Mouse (Mus musculus) ZHBTc4 (cell line): ENCODE measurements at regions not wholly inside any gene's neighbourhood (a gene's known extent, or its start where the extent isn't known, plus 50 kb on each side); places are given as distances from the start of the nearest gene placed in this dataset.

Experiments used
- DNase-seq: peaks from one replicate; pipeline ENCODE4 v3.0.0-alpha.2; 2011; ENCODE audit warnings: low read depth, low spot score

DNA sequence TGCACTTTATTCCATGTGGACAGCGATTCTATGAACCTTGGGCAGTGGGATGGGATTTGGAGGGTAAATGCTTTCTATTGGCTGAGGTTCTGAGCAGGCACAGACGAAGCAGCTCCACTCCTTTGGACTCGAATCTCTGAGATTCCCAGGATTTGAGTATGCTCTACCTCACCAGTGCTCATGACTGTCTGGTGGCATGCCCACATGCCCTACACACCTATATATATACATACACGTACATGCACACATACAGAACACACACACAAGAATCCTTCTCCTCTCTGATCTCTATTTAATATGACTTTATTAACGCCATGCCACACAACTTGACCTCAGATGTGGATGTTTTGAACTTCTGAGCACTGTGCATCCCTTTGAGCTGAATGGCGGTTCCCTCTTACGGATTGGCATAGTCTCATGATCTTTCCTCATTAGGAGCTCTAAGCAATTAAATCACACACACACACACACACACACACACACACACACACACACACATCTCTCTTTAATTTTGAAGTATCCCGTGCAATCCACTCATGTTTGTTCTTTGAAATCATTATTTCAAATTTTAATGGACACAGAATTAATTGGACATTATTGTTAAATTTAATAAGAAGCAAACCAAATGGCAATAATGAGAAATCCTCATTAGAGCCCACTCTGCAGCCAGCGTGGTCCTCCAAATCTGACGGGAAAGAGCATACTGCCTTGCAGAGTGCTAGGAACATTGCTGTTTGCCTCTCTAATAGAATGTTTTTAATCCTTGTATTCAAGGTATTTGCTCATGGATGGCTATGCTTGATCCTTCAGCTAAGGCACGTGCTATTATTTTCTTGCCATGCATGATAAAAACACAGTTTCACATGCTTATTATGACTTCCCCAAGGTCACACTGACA, 205.1 kb upstream of the Kirrel3 start:
- DNase-seq, result no peak

DNA sequence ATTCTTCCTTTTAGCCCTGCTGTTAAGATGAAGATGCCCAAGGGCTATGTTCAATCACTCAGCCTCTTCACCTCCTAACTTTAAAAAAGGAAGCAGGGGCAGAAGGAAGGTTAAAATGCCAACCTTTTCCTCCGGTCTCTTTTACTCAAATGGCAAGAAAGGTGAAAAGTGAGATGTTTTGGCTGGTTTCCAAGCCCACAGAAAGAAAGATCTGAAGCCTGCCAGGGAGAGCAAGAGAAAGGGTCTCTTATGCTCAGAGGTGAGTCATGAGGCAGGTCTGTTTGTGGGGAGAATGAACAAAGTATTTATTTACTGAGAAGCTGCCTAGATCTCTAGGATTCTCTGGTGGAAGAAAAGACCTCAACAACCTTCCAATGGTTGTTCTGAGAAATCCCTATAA, 162.1 kb upstream of the Kirrel3 start:
- DNase-seq, result no peak

DNA sequence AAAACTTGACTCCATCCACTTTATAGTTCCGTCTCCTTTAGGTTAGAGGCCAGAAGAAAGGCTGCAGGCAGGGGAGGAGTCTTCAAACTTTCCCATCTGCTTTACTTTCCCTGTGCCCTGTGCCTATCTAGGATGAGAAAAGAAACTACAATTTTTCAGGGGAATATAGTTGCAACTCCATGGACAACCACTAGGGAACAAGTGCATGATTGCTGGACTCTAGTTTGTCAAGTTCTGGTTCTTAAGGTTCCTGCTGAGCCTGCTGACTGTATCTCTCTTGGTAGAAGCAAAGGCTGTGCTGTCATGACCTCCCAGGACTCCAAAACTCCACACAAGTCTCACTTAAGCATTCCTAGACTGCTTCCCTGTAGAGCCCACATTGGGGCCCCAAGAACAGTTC, 157.0 kb upstream of the Kirrel3 start:
- peak; percentile 10 for DNase-seq

DNA sequence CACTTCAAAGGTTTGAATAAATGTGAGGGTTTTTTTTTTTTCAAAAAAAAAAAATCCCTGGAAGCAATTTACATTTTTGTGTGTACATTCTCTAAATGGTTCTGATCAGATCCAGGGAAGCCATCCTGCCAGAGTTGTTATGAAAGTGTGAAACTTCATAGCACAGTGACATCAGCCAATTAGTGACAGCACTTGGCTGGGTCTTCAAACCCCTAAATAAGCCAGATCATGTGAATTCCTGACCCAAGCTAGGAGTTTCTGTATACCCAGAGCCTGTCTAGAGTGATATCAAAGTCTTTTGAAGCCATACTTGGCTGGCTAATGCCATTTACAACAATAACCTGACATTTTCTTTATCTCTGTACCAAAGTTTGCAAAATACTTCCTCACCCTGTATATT, 151.6 kb upstream of the Kirrel3 start:
- DNase-seq, result no peak

DNA sequence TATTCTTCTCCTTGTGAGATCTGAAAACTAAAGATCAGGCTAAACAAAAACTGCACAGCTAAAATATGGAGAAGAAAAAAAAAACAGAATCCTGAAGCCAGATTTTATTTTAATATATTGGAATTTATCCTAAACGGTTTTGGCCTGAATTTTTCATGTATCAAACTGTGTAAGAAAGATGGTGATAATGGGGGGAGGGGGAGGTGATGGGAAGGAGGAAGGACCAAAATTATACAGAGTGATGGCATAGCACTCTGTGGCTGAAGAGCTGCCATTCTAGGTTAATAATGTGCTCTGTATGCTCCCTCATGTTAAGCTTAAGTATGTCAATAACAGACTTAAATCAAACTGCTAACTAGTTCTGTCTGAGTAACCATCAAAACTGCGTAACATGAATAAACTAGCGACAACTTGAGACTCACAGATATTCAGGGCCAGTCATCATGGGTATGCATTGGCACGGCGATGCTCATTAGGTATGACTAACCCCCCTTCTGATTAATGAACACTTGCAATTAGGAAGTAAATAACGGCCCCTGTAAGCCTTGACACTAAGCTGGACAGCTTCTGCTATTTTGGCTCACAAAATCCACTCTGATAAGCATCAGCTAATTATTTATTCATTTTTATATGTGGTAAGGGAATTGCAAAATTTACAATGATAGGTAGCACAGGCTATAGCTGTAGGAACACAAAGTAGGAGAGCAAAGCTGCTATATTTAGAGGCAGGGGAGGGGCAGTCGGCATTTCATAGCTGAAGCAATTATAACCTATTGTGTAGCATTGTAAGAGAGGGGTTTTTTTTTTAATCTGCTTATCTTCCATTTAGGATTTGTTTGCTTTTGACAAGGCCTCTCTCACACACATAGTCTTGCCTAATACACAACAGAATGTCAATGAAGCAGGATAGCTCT, 150.9 kb upstream of the Kirrel3 start:
- DNase-seq, result no peak

GRCm38 (mm10) chr9:34348442-34348841, 137.3 kb upstream of the Kirrel3 start:
- DNase-seq, result no peak

GRCm38 (mm10) chr9:34349997-34350396, 135.7 kb upstream of the Kirrel3 start:
- no peak for DNase-seq

DNA sequence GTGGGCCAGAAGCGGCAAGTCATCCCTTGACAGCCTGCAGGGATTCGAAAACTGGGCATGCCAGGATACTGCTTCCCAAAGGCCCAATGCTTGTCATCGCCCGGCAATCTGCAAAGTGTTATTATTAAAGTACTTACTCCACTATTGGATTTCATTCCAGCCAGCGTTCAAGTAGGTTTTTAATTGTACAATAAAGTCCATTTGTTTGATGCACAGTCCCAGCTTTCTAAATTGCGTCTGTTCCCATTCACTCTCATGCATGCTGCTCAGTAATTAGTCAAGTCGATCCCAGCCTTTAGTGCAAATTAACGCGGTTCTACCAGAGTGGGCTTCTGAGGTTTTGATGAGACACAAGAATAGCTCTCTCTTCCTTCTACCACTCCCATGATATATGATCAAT, 131.9 kb upstream of the Kirrel3 start:
- no peak for DNase-seq

DNA sequence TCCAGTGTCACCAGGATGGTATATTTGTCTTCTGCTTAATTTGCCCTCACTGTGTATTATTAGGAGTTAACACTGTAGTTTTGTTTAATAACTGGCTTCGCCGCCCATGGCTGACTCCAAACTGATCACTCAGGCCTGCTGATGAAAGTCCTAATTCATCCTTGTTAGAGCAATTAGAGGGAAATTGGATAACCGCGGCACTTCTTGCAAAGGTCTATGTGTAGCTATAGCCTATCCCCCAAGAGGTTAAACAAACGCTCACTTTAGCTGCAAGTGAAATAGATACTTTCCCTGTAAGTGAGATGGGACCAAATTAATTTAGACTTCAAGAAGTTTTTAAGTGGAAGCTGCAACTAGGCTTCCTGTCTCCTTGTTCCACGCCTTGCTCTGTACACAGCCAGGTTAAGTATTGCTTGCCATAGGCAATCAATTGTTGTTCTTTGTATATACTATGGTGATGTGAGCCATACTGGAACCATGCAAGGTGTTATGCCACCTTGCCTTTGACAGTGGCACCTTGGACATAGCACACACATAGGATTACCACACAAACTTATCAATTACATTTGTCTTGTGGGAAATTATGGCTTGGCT, 130.9 kb upstream of the Kirrel3 start:
- no peak for DNase-seq

GRCm38 (mm10) chr9:34370686-34371398, 114.9 kb upstream of the Kirrel3 start:
- no peak for DNase-seq

- no peak for DNase-seq
Measured at GRCm38 (mm10) chr9:34375187-34375586, 110.5 kb upstream of the Kirrel3 start.

DNA sequence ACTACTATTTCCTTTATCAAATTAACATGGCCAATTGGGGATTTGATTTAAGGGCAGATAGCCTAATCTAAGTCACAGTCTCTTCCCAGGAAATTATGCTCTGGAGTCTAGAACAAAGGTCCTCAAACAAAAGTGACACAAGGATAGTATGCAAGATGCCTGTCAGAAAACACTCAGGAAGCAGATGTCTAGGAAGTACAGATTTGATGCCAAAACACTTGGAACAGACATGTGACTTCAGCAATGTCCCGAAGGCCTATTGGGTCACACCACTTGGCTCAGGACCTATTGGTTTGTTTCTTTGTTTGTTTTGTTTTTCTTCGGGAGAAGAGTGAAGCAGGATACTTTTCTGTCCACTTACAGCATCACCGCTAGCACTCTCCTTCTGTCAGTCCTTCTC, 105.7 kb upstream of the Kirrel3 start:
- no peak for DNase-seq

GRCm38 (mm10) chr9:34381601-34382000, 104.1 kb upstream of the Kirrel3 start:
- no peak for DNase-seq

GRCm38 (mm10) chr9:34382208-34382607, 103.5 kb upstream of the Kirrel3 start:
- peak; percentile 39 for DNase-seq

DNA sequence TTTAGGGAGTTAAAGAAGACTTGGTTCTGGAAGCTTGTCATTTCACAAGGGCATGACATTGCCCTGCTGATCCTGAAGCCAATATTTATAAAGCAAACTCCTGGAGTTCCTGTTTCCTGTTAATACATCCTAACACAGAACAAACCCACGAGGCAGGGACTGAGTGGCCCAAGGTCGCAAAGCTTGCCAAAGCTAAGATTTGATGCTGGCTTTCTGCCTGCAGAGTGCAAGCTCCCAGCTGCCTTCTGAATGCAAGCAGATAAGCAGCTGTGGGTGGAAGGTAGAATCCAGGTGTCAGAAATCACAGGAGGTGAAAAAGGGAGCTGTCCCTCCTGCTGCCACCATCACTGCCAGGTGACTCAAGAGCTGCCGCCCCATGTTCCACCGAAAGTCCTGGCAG, 99.6 kb upstream of the Kirrel3 start:
- DNase-seq, result no peak

DNA sequence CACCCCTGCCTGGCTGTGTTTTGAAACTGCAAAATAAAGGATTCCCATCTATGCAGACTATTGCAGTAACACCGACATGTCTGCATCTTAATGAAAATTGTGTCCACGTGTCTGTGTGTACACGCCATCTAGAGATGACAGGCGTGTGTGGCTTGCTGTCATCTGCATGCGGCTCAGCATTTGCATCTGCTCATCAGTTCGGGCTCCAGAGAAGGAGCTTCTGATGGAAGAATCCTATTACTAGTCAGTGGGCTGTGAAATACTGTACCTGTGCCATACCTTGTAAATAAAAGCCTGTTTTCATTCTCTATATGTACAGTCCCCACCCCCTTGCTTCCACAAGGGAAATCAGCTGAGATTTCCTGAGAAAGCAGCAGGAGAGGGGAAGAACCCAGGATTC, 92.7 kb upstream of the Kirrel3 start:
- DNase-seq, result no peak

DNA sequence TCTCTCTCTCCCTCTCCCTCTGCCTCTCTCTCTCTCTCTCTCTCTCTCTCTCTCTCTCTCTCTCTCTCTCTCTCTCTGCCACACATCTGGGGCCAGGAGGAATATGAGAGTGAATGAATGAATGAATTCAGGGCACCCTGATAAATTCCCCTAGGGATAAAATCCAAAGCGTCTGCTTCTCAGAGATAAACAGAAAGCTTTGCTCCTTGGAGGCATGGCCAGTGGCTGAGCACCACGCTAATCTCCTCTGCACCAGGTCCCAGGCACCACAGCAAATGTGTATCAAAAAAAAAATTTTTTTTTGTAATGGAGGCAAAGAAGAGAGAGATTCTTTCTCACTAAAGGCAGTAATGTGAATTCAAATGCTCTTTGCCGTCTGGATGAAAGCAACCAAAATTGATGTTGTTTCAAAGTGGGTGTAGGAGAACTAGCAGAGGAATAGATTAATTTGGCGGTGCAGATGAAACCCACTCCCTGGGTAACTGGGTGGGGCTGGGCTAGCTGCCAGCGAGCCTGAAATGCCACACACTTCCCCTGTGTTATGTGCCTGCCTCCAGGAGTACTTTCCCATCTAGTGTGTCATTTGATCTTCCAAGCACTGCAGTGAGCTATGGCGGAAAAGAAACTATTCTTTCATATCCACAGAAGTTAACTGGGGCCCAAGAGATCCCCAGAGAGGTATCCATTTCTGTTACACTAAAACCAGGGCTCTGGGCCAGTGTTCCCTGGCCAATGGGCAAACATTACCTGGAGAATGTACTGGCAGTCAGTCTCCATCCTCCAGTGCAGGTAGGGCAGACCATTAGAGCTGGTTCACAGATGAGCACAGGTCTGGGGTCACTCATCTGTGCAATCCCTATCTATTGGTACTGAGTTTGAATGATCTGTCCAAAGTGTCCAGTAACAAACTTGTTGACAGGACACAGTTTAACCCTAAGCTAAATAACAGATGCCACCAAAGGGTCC, 89.6 kb upstream of the Kirrel3 start:
- DNase-seq, result no peak

- no peak for DNase-seq
Measured at GRCm38 (mm10) chr9:34411699-34412098, 74.0 kb upstream of the Kirrel3 start.

DNA sequence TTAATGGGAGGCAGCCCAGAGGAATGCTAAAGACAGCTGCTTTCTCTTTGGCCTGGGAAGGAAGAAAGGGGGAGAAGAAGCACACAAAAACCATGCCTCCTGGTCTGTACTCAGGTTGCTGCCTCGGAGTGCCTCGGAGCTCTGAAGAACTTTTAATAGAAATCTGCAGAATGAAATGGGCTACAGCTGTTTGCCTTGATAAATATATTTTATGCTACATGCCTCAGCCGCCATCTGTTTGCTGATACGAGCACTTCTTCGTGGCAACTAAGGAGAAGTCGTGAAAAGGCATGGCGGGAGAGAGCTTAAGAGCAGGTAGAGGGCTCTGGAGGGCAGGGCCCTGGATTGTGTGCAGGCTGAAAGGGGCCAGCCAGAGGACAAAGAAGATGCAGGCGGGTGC, 69.5 kb upstream of the Kirrel3 start:
- DNase-seq, result no peak

GRCm38 (mm10) chr9:34418100-34418499, 67.6 kb upstream of the Kirrel3 start:
- DNase-seq, result no peak
